Mouse (Mus musculus) lung, postnatal 25 days (tissue): ENCODE measurements around the gene Pde4c.

Source experiments
- DNase-seq: peaks from one replicate; pipeline ENCODE4 v3.0.0; 2022; ENCODE audit warnings: low spot score

Gene Pde4c

DNA sequence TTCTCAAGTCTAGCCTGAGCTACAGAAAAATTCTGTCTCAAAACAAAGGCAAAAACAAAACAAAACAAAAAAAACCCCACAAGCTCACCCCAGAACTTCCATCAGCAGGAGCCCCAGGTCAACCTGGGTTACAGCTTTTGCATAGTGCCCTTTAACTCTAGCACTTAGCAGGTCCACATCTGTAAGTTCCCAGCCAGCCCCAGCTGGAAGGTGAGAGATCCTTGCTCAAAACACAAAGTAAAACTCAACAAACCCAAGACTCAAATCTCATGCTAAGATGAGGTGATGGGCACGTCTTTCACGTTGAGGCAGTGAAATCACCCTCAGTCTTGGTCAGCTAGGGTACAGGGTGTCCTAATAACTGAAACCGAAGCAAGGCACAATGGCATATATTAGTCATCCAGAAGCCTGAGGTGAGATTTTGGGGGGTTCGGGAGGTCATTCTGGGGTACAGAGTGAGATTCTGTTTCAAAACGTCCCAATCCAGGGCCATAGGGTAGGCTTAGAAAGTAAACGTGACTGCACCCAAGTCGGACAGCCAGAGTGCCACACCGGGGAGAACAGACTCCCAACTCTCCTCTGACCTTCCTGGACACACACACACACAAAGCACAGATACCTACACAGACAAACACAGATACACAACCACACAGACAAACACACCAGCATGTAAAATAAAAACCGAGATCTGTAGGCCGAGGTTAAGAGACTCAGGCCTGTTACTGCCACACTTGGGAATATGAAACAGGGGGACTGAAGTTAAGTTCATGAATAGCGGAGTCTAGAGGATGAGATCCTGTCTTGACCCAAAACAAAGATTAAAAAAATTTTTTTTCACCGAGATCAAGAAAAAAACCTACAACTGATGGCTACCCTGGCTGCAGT lies 25.9 kb upstream of the Pde4c start:
- no peak for DNase-seq

DNA sequence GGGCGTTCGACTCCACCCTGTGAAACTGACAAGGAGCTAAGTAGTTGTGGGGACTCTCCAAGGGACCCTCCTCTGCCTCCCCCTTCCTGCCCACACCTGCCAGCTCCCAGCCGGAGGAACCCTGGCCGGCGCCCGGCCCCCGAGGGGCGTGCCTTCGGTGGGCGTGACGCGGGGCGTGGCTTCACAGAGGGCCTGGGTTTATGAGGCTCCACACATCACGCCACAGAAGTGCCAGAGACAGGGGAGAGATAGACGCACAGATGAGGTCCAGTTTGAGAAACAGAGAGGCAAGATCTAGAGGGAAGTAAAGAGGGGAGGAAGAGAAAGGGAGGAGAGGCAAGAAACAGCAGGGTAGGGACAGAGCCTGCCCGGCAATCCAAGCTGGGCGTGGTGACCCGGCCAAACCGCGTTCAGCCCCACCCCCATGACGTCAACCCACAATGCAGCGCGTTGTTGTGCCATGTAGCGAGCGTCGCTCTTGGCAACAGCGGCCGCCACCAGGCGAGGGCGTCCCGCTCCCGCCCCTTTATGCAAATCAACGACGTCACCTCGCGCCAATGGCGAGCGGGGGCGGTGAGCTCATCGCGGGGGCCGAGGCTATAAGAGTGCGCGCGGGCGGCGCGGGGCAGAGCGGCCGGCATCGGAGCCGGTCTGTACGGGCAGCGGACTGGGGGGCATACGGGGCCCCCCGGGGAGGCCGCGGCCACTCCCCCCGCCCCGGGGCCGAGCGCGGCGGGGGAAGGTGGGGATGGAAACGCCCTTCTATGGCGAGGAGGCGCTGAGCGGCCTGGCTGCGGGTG lies 25.0 kb upstream of the Pde4c start, which contains the start of gene Jund:
Jund (plus strand) TSS at position 640 of the 800 bp plus-strand sequence.
- DNase-seq = peak; percentile 99

DNA sequence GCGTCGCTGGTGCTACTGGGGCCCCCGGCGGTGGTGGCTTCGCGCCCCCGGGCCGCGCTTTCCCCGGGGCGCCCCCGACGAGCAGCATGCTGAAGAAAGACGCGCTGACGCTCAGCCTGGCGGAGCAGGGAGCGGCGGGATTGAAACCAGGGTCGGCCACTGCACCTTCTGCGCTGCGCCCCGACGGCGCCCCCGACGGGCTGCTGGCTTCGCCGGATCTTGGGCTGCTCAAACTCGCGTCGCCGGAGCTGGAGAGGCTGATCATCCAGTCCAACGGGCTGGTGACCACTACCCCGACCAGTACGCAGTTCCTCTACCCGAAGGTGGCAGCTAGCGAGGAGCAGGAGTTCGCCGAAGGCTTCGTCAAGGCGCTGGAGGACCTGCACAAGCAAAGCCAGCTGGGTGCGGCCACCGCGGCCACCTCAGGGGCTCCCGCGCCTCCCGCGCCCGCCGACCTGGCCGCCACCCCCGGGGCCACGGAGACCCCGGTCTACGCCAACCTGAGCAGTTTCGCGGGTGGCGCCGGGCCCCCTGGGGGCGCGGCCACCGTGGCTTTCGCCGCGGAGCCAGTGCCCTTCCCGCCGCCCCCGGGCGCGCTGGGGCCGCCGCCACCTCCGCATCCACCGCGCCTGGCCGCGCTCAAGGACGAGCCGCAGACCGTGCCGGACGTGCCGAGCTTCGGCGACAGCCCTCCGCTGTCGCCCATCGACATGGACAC lies 24.2 kb upstream of the Pde4c start:
- no peak for DNase-seq

DNA sequence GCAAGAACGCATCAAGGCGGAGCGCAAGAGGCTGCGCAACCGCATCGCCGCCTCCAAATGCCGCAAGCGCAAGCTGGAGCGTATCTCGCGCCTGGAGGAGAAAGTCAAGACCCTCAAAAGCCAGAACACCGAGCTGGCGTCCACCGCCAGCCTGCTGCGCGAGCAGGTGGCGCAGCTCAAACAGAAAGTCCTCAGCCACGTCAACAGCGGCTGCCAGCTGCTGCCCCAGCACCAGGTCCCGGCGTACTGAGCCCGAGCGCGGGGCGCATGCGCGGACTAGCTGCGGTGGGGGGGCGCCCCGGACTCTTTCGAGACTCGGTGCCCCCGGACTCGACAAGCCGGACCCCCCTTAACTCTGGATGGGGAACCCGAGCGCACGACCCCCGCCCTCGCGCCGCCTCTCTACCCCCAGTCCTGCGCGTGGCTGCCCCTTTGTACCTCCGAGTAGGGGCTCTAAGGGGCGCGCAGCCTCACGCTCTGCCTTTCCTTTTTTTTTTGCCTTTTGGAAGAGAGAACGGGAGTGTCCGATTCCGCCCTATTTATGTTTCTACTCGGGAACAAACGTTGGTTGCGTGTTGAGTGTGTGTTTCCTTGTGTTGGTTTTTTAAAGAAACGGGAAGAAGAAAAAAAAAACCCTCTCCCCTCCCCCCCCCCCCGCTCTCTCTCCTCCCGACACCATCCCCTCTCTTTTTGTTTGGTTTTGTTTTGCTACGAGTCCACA lies 23.5 kb upstream of the Pde4c start:
- DNase-seq = peak; percentile 80

DNA sequence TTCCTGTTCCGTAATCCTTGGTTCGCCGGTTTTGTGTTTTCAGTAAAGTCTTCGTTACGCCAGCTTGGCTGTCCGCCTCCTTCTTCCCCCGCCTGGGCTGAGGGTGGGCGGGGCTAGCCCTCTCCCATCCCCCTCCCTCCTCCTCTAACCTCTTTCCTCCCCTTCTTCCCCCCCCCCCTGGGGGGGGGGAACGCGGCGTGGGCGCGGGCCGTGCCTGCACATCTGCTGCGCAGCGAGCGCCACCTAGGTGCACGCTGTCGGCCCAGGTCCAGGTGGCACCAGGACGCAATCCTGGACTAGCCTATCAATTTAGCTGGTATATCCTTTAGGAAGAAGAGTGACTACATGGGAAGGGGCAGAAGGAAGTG lies 23.0 kb upstream of the Pde4c start:
- DNase-seq = peak; percentile 92

DNA sequence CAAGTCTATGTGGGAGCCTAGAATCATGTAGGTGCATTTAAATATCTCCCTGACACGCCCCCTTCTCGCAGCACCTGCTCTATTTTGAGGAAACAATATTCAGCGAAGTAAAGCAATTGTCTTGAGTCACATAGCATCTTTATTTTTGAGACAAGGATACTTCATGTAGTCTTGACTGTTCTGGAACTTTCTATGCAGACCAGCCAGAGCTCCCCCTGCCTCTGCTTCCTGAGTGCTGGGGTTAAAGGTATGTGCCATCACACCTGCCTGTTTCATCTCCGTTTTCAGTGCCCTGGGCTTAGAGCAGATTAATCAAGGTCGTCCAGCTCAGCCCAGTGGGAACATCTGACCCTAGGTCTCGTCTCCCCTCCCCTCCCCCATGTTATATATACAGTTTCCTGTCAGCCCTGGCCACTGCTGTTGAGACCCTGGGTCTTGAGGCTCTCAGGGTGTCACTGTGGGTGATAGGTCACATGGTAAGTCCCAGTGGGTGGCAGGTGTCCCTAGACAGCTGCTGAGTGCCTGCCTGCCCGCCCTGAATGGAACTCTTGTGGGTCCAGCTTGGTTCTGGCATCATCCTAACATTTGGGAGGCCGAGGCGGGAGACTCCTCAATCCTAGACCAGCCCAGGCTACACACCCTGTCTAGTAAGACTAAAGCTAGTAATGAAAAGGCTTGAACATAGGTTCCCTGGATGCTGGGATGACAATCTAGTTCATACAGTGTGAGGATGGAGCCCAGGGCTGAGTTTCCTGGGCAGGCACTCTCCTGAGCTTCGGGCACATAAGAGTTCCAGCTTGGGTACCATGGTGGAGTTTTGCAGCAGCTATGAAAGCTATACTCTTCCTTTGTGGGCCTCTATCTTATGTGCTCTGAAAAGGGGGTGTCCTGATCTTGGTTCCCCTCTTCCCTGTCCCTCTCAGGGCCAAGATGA lies 22.2 kb upstream of the Pde4c start:
- DNase-seq = no peak

DNA sequence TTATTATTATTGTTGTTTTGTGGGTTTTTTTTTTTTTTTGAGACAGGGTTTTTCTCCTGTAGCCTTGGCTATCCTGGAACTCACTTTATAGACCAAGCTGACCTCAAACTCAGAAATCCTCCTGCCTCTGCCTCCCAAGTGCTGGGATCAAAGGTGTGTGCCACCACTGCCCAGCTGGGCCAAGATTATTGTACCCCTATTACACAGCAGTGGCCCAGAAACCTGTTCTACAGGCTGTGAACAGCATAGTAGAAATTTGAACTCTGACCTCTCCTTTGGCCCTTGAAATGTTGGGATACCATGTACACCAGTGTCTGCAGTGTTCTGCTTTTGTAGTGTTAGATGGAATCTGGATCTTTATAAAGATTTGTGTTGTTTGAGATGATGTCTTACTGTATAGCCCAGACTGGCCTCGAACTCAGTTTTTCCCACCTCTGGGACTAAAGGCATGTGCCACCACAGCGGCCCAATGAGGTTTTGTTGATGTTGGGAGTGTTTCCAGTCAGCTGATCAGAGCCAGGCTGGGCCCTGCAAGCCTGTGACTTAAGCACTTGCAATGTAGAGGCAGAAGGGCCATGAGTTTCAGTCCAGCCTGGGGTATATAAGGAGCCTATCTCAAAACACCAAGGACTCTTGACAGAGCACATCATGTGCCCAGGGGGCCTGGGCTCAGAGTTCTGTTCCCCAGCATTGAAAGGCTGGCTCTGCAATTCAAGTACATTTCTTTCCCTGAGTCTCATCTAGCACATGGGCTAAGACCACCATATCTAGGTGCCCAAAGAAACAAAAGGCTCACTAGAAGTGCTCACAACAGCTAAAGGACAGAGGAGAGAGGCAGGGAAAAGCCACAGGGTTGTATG lies 21.3 kb upstream of the Pde4c start:
- no peak for DNase-seq

DNA sequence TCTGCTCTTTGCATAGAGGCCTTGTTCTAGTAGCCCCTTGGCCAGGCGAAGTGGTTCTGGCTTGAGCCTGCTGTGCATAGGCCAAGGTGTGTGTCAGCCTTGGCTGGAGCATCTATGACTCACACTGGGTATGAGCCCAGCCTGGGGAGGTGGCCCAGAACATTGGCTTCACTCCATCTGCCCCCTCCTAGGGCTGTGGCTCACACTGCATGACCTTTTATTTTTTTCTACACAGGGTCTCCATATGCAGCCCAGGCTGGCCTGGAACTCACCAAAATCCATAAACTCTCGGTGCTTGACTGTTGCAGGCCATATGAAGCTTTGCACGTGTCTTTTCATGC lies 20.7 kb upstream of the Pde4c start:
- peak; percentile 69 for DNase-seq

DNA sequence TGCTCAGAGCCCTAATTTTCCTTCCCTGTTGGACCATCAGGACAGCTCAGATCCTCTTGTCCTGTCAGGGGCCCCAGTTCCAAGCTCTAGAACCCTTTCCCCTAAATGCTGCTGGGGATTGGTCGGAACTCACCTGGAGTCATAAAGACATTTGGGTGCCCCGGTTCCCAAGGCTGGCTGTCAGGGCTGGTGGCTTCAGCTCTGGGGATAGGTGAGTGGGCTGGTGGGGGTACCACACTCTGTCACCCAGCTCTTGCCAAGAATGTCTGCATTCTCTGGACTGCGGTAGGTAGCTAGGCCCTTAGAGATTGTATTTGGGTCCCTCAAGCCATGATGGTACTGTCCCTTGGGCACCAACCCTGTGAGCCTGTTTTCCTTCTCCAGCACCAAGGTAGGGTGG lies 20.2 kb upstream of the Pde4c start, which contains the start of gene Iqcn:
Iqcn (plus strand) TSS at position 171 of the 400 bp plus-strand sequence.
- no peak for DNase-seq

DNA sequence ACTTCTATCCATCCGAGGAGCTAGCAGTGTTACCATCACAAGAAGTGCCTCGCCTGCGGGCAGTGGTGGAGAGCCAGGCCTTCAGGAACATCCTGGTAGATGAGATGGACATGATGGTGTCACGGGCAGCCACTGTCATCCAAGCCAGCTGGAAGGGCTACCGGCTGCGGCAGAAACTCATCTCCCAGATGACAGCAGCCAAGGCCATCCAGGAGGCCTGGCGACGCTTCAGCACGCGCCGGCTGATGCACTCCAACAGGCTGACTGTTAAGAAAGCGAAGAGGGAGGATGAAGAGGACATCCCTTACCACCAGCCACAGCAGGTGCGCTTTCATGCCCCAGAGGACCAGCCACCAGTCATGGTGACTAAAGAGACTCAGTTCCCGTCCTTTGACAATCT lies 15.2 kb upstream of the Pde4c start:
- DNase-seq = no peak

DNA sequence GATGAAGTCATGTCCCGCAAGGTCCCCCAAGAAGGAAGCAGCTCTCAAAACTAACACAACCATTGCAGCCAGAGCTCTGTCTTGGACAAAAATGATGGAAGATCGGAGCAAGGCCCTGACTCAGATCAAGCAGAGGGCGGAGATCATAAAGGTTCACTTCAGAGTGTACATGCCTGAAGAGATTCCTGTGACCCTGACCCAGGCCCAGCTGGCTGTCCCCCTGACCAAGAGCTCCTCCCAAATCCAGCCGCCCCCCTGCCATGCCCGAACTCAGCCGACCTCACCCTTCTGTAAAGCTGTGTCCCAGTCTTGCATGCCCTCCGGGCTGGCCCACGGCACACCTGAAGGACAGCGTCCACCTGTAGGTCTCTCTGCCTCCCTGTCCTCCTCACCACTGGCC lies 13.7 kb upstream of the Pde4c start:
- DNase-seq = no peak

DNA sequence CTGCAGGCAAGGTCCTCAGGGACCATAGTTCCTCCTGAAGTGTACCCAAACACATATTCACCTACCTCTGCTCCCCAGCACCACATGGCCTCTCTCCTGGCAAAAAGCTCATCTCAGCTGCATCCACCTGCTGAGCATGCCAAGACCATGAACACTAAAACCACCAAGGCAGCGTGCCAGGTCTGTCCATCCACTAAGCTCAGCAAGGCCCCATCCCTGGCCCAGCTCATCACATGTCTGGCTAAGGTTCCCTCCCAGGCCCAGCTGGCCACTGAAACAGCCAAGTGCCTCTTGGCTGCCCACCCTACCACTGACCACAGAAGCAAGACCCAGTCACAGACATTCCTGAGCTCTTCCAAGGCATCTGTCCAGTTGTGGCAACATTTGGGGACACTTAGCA lies 13.2 kb upstream of the Pde4c start:
- DNase-seq = no peak

DNA sequence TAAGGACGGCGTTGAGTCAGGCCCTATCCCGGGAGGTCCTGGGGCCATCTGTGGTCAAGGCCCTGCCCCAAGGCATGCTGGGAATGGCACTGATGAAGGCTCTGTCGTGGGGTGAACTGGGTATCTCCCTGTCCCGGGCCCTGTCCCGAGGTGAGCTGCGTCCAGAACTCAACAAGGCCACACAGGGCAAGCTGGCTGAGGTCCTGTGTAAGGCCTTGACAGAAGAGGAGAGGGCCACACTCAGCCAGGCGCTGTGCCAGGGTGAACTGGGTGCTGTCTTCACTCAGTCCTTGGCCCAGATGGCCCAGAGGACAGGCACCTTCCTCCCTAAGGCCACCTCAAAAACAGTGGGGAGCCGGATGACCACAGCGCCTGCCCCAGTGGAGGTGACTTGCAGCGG lies 12.5 kb upstream of the Pde4c start:
- no peak for DNase-seq

DNA sequence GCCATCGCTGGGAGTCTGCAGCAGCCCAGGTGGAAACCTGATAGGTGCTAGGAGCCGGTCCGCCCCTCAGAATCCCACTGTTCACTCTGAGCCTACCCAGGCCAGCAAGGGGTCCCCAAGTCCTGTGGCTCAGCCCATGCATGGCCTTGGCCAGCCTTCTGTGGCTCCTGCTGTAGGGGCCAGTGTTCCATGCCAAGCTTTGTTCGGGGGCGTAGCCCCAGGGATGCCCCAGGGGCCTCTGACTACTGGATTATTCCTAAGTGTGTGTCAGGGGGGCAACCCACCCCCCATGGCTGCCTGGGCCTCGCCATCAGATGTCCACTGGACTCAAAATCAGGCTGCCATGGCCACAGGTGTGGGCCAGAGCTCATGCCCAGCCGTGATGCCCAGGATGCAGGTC lies 9.5 kb upstream of the Pde4c start:
- no peak for DNase-seq

DNA sequence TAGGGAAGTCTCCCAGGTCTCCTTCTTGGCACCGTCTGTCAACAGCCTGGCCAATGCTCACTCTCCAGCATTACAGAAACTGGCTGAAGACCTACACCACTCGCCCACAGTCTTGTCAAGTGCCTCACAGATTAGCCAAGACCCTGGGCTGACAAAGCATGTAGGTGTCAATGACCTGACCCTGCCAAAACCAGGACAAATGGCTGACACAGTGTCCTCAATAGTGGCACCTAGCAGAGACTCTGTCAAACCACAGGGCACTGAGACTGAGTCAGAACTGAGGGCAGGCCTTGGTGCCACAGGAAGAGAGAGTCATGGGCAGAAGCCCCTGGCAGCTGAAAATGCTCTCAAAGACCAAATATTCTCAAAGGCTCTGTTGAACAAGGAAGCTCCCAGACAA lies 8.4 kb upstream of the Pde4c start:
- no peak for DNase-seq

DNA sequence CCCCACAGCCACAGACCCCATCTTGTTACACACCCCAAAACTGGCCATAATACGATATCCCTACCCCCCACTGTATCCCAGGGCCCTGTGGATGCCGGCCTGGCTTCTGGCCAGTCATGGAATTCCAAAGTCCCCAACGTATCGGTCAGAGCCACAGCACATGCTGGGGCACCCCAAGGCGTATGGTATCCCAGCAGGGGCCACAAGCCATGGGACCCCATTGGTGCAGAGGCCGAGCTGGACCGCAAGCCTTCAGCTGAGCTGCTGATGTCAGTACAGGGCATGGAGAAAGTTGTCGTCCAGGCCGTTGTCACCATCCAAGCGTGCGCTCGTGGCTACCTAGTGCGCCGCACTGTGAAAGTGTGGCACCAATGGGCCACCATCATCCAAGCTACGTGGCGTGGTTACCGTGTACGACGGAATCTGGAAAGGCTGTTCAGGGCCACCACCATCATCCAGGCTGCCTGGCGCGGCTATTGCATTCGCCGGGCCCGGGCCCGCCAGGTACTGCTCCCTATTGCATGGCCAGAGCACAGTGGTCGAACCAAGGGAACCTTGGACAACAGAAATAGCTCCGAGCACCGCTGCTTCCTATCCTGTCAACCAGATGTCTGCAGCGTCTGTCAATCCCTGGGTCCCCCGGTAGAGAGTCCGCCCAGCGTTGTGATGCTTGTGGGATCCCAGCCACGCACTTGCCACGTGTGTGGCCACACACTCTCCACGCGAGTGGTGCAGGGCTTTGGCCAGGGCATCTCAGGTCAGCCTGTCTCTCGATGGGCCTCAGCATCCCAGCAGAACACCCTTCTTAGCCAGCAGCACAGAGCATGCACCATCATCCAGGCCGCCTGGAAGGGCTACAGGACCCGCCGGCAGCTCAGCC lies 6.8 kb upstream of the Pde4c start:
- no peak for DNase-seq

DNA sequence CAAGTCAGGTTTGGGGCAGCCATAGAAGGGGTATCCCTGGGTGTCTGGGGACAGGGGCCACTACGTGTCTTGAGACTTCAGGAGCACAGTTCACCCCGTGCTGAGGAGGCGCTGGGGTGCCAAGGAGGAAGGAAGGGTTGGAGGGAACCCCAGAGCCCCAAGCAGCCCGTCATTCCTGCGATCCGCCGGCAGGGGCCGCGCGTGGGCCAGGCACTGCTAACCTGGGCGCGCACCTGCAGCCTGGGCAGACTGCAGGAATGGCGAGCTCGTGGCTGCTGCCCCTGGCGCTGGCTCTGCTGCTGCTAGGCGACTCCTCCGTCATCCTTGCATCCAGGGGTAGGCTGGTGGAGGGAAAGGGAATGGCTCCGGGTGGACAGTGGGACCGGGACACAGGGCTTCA lies 5.2 kb upstream of the Pde4c start, which contains the start of gene Gm3336:
Gm3336 (plus strand) TSS at position 247 of the 400 bp plus-strand sequence.
- peak; percentile 74 for DNase-seq

DNA sequence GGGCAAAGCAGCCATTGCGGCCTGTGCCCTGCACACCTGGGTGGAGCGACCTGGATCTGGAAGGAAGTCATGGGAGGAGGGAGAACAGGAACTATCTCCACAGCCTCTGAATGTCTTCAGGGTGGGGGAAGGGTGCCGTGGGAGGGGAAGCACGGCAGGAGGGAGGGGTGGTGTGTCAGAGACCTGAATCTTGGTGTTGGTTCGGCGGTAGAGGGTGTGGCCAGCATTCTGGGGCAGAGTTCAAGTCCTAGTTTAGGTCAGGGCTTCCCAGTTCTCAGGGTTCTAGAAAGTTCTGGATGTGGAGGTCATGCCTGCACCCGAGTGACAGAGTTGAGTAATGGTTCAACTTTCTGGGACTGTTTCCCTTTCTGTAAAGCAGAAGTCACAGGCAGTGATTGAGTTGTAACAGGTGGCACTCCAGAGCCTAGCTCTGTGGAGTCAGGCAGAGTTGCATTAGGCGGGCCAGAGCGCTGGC lies 3.7 kb upstream of the Pde4c start:
- DNase-seq = peak; percentile 53

DNA sequence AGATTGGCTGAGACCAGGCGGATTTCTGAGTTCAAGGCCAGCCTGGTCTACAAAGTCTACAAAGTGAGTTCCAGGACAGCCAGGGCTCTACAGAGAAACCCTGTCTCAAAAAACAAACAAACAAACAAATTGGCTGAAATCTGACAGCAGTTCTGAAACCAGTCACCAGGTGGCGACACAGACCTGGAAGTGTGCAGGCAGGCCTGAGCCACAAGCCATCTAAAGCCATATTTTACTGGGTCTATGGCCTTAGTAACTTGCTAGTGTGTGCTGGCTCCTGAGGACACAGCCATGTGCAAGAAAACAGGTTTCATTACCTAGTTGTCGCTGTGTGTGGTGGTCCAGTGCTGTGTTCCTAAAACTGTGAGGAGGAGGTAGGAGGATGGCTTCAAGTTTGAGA lies 2.8 kb upstream of the Pde4c start:
- DNase-seq = peak; percentile 84
